ENCODE assay signal across 22 mouse cellular contexts in genomic region chr17:83049972-83050535, GRCm38 (mm10).
DNase-seq lines count a peak whose midpoint lies in the region; ATAC-seq and TF ChIP-seq lines count a peak whose summit lies in the region.
"Had no signal": no experiment of that assay in that cellular context is flagged by ENCODE, and none has a peak within 500 bp of the region (broad histone marks: within the 10 kb centered on the region; RNA-seq: fewer than 3 reads in every experiment).

No protein-coding gene starts in this region.

- 0 out of 2 replicates have a peak, but pooled peaks cover 6% of the 10 kb centered on the region for H3K27me3 ChIP-seq in heart, embryonic 10.5 days (ENCODE audit: insufficient read depth, poor library complexity, severe bottlenecking)
- no peaks in the 10 kb centered on the region for H3K27me3 ChIP-seq in heart, postnatal 0 days (ENCODE audit: control insufficient read depth, insufficient read depth, low read length)
- H3K27me3 ChIP-seq: liver, embryonic 15.5 days had no signal

- no peak overlapping the region for H3K9ac ChIP-seq in heart, postnatal 0 days (replicated peaks; ENCODE audit: low read depth, low read length)
- H3K9ac ChIP-seq: embryonic facial prominence, embryonic 15.5 days; hindbrain, embryonic 15.5 days; limb, embryonic 15.5 days; liver, embryonic 15.5 days; midbrain, embryonic 12.5 days had no signal

- peak; percentile 73 for ATAC-seq in heart, postnatal 0 days (ENCODE audit: insufficient read depth, low read depth)
- ATAC-seq: forebrain, embryonic 14.5 days had no signal

- no peak for TF ChIP-seq EP300 in heart, postnatal 0 days (IDR thresholded peaks at IDR 0.05; ENCODE audit: low read depth)

- no peak for TF ChIP-seq CTCF in heart, postnatal 0 days (IDR thresholded peaks at IDR 0.05; ENCODE audit: low read depth)

- WGBS in heart, embryonic 10.5 days: 46% methylated on average over 13 of the region's 13 CpGs
- WGBS in heart, postnatal 0 days: 40% methylated on average over 13 of the region's 13 CpGs

- no peaks in the 10 kb centered on the region for H3K36me3 ChIP-seq in heart, embryonic 10.5 days
- H3K36me3 ChIP-seq in heart, postnatal 0 days (replicated peaks; ENCODE audit: control insufficient read depth, insufficient read depth, low read length): no peaks in the 10 kb centered on the region
- H3K36me3 ChIP-seq: embryonic facial prominence, embryonic 15.5 days; hindbrain, embryonic 15.5 days; limb, embryonic 15.5 days; liver, embryonic 15.5 days; midbrain, embryonic 12.5 days had no signal

- H3K4me3 ChIP-seq in heart, embryonic 10.5 days: no peak overlapping the region
- H3K4me3 ChIP-seq in heart, postnatal 0 days (ENCODE audit: low read depth, low read length): no peak overlapping the region
- H3K4me3 ChIP-seq: embryonic facial prominence, embryonic 15.5 days; hindbrain, embryonic 15.5 days; left cerebral cortex, adult 2 months; limb, embryonic 15.5 days; liver, embryonic 15.5 days; midbrain, embryonic 12.5 days had no signal

- intact Hi-C loops in heart, postnatal 36 days (cut with DNase I): no loop called here

- 0 out of 2 replicates have a peak overlapping the region, but pooled peaks have one; percentile 42 for H3K27ac ChIP-seq in heart, embryonic 10.5 days
- H3K27ac ChIP-seq in heart, postnatal 0 days (ENCODE audit: low read depth): peak overlapping the region; percentile 32; the same call in 1 of the 2 replicates
- H3K27ac ChIP-seq: embryonic facial prominence, embryonic 15.5 days; hindbrain, embryonic 15.5 days; kidney, postnatal 0 days; left cerebral cortex, adult 2 months; limb, embryonic 15.5 days; liver, embryonic 15.5 days; midbrain, embryonic 12.5 days had no signal

- no peak for DNase-seq in heart, embryonic 10.5 days (ENCODE audit: low spot score)
- no peak for DNase-seq in heart, postnatal 36 days
- peak; percentile 61 for DNase-seq in heart, postnatal 0 days (ENCODE audit: low spot score)
- no peak for DNase-seq in heart, adult 11 months
- DNase-seq in ovary, adult 18-20 months (ENCODE audit: low spot score): peak; percentile 30
- no peak for DNase-seq in ovary, postnatal 10 days (ENCODE audit: low spot score)
- peak; percentile 25 for DNase-seq in lung, postnatal 36 days
- no peak for DNase-seq in layer of hippocampus, postnatal 25 days (ENCODE audit: extremely low spot score in 1 of 2, low spot score in 1 of 2)
- DNase-seq: cerebellum, adult 8-10 months; cerebellum, postnatal 36 days; kidney, adult 2 months; layer of hippocampus, adult 9-11 months; right cerebral cortex, postnatal 14 days; thymus, postnatal 14 days had no signal

- H3K4me1 ChIP-seq in heart, embryonic 10.5 days: peaks cover 40% of the 10 kb centered on the region
- H3K4me1 ChIP-seq in heart, postnatal 0 days (ENCODE audit: control insufficient read depth, insufficient read depth): peaks cover 10% of the 10 kb centered on the region; the same call in 1 of the 2 replicates
- H3K4me1 ChIP-seq: hindbrain, embryonic 15.5 days; limb, embryonic 15.5 days; liver, embryonic 15.5 days had no signal

- H3K9me3 ChIP-seq in heart, embryonic 10.5 days: no peaks in the 10 kb centered on the region
- H3K9me3 ChIP-seq in heart, postnatal 0 days (replicated peaks; ENCODE audit: control insufficient read depth, low read length): no peaks in the 10 kb centered on the region
- H3K9me3 ChIP-seq: embryonic facial prominence, embryonic 15.5 days; hindbrain, embryonic 15.5 days; limb, embryonic 15.5 days; liver, embryonic 15.5 days; midbrain, embryonic 12.5 days had no signal

- H3K4me2 ChIP-seq in heart, postnatal 0 days (ENCODE audit: low read depth, low read length): no peak overlapping the region
- H3K4me2 ChIP-seq: embryonic facial prominence, embryonic 15.5 days; hindbrain, embryonic 15.5 days; limb, embryonic 15.5 days; liver, embryonic 15.5 days; midbrain, embryonic 12.5 days had no signal

Comparison
In these comparisons a context has a peak if more than half of its experiments do, and no peak if none do; other contexts are left out.
1. DNase-seq: peak in heart, postnatal 0 days (single experiment), ovary, adult 18-20 months (single experiment) and lung, postnatal 36 days (single experiment); none in heart, embryonic 10.5 days (single experiment), heart, postnatal 36 days (0 of 2), heart, adult 11 months (single experiment), ovary, postnatal 10 days (single experiment) and layer of hippocampus, postnatal 25 days (0 of 2).